Mouse (Mus musculus) brain, embryonic 14.5 days (tissue): ENCODE results near the gene Cmtm1. TPM values are rescaled to one million over a fixed set of nuclear protein-coding genes. Genes with fewer than 3 reads are reported as not detected.

Experiments used
- DNase-seq: peaks from one replicate; pipeline ENCODE4 v3.0.0-alpha.2; 2011; ENCODE audit warnings: low read depth
- CTCF ChIP-seq: fragments of 200-500 bp; IDR thresholded peaks from 2 replicates; pipeline ENCODE4 v1.5.1; 2012; ENCODE audit warnings: inconsistent platforms, mild to moderate bottlenecking, moderate library complexity, borderline replicate concordance; ENCODE audit not compliant: insufficient read depth, insufficient read length; ENCODE audit errors: extremely low read depth
- POLR2A ChIP-seq: fragments of 200-500 bp; IDR thresholded peaks from 2 replicates; pipeline ENCODE4 v1.6.1; 2012; ENCODE audit warnings: mild to moderate bottlenecking, inconsistent platforms, borderline replicate concordance; ENCODE audit not compliant: poor library complexity, insufficient read depth, insufficient read length, severe bottlenecking; ENCODE audit errors: extremely low read depth
- polyA plus RNA-seq: library from polyadenylated mRNA; depleted of rRNA; stranded (reverse); fragments of >200 nt; gene quantifications from 2 replicates; pipeline ENCODE4 v1.2.3, GENCODE M21; 2012; rRNA removed

Cmtm1 gene
- polyA plus RNA-seq, 1 experiment, result 0.08 TPM

DNA sequence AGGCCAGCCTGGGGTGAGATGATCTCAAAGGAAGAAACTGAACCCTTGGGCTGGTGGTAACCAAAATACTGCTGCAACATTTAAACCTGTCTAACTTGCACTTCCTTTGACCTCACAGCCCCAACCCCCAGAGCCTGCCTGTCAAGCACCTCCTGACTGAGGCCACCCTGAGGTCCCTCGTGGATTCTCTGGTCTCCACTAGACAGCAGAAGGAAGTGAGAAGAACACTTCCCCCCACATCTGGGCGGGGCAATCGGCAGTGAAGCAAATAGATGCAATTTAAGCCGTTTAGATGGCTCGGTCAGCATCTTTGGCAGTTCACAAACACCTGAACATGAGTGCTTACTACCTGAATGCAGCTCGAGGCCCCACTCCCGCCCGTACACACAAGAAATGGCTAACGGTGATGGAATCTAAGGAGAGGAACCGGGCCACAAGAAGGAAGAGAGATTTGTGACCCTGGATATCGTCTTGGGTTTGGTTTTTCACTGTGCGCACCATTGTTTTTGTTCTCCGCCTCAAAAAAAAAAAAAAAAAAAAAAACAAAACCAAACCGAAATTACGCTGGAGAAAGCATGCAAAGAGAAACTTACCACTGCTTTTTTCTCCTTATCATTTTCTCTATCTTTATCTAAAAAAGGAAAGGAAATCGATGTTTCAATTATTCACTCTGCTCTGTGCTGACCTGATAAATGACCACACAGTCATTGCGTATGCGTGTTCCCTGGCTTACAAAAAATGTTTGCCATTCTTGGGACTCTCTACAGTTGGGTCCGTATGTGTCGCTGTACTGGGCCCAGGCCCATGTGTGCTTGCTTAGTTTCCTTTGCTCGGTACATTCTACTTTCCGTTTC is 62.7 kb downstream of the Cmtm1 start:
- no peak for TF ChIP-seq POLR2A
- TF ChIP-seq CTCF, result no peak
- no peak for DNase-seq

DNA sequence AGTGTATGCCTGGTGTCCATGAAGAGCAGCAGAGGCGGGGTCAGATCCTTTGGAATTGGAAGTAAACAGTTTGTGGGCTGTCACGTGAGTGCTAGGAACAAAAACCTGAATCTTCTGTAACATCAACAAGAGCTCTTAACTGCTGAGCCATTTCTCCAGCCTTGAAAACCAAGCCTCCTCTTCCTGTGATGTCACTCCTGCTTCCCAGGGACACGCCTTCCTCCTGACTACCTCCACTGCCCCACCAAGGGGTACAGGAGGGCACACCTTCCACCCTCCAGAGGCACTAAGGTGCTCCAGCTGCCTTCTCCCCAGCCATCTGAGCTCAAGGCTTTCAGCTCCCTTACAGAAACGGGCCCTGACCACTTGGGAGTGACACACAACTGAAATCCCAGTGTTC is 63.3 kb downstream of the Cmtm1 start:
- DNase-seq, result no peak
- TF ChIP-seq POLR2A, result no peak
- TF ChIP-seq CTCF, result no peak

Other genes with a start within 250 kb of the Cmtm1 start
- gene Cdh5, start 208.5 kb downstream of the Cmtm1 start, polyA plus RNA-seq, result 18.2 and 34.6 TPM in 2 replicates
- 12.3 and 16.9 TPM in 2 replicates for gene Bean1, start 139.7 kb downstream of the Cmtm1 start, polyA plus RNA-seq
- gene Tk2, start 61.6 kb downstream of the Cmtm1 start, polyA plus RNA-seq, result 41.2 and 42.7 TPM in 2 replicates
- gene Cklf, start 59.3 kb downstream of the Cmtm1 start, polyA plus RNA-seq, result 36.0 and 52.4 TPM in 2 replicates
- gene Cmtm2a, start 17.0 kb downstream of the Cmtm1 start, polyA plus RNA-seq, result not detected in 2 replicates
- gene Gm45711, start 64 bp downstream of the Cmtm1 start, polyA plus RNA-seq, result not detected in 2 replicates
- not detected in 2 replicates for gene Gm11020, start 11.4 kb upstream of the Cmtm1 start, polyA plus RNA-seq
- not detected in 2 replicates for gene Cmtm2b, start 12.1 kb upstream of the Cmtm1 start, polyA plus RNA-seq
- 57.5 and 64.9 TPM in 2 replicates for gene Cmtm3, start 29.3 kb upstream of the Cmtm1 start, polyA plus RNA-seq
- 18.3 and 20.8 TPM in 2 replicates for gene Cmtm4, start 85.7 kb upstream of the Cmtm1 start, polyA plus RNA-seq
- gene Dync1li2, start 132.9 kb upstream of the Cmtm1 start, polyA plus RNA-seq, result 89.9 and 110 TPM in 2 replicates
- 0.38 and 0.57 TPM in 2 replicates for gene Terb1, start 199.8 kb upstream of the Cmtm1 start, polyA plus RNA-seq
- gene Nae1, start 224.5 kb upstream of the Cmtm1 start, polyA plus RNA-seq, result 72.4 and 89.3 TPM in 2 replicates
- gene Car7, start 224.5 kb upstream of the Cmtm1 start, polyA plus RNA-seq, result 1.6 and 1.8 TPM in 2 replicates